Mouse (Mus musculus): ENCODE data around the gene Cabp2. TPM values are rescaled to one million over a fixed set of nuclear protein-coding genes. Genes with fewer than 3 reads are reported as not detected.
"Not testable (repeated sequence)": the region's sequence is repeated elsewhere in the genome, so short reads cannot be mapped to it uniquely, and the experiment has no call there.

Gene Cabp2
- polyA plus RNA-seq, 1 experiment from 2014 or later = not detected

DNA sequence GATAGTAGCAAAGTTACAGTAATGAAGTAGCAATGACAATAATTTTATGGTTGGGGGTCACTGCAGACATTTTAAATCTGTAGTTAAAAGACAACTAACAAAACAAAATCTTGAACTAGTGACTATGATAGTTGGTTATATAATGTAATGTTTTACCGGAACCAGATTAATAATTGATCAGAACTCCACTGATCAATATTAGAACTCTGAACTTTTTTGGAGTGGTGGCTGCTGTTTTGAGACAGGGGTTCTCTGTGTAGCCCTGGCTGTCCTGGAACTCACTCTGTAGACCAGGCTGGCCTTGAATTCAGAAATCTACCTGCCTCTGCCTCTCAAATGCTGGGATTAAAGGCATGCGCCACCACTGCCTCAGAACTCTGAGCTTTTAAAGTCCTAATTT lies 13.1 kb upstream of the Cabp2 start:
- not testable (repeated sequence) for H3K27me3 ChIP-seq (ENCODE audit: control insufficient read depth, insufficient read depth, low read length); H3K9ac ChIP-seq (replicated peaks; ENCODE audit: low read length); H3K27ac ChIP-seq (replicated peaks; ENCODE audit: low read depth, low read length); H3K4me2 ChIP-seq (ENCODE audit: low read length); H3K36me3 ChIP-seq (ENCODE audit: control insufficient read depth, insufficient read depth, low read length); ATAC-seq (ENCODE audit: low FRiP score, low TSS enrichment); H3K4me3 ChIP-seq (replicated peaks; ENCODE audit: low read depth, low read length); DNase-seq; H3K9me3 ChIP-seq (ENCODE audit: control insufficient read depth, low read length); H3K4me1 ChIP-seq (ENCODE audit: control insufficient read depth, insufficient read depth, low read length)
- WGBS = 97% methylated on average over 2 of the region's 2 CpGs

DNA sequence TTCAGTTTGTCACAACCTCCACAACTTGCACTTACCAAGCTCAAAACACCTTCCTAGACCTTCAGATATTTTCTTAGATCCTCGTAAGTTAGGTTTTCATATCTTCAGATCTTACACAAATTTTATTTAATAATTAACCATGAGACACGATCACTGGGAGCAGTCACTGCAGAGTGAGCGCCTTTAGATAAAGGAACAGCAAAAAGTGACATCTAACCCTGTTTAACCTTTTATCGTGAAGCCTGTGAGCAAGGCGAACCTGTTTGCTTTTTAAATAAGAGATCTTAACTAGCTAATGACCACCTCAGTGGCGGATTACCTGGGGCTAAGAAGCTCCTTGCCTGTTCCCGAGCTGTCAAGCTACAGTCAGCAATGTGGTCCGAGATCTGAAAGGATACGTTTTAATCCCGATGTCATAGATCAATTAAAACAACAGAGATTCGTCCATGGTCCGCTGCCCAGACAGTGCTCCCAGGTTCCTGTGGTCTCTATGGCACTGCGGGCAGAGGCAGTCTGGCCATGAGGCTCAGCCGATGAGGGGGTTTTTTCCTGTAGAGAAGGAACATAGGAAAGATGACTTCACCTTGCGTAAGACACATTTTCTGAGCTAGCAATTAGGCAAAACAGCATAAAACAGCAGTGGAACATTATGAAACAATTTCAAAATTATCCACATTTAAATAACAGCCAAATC lies 12.5 kb upstream of the Cabp2 start:
- H3K9me3 ChIP-seq (ENCODE audit: control insufficient read depth, low read length) = no peaks in the 10 kb centered on the region
- no peak overlapping the region for H3K4me2 ChIP-seq (ENCODE audit: low read length)
- H3K4me3 ChIP-seq (replicated peaks; ENCODE audit: low read depth, low read length) = no peak overlapping the region
- DNase-seq (no peak), ATAC-seq (ENCODE audit: low FRiP score, low TSS enrichment) (no peak)
- no peak overlapping the region for H3K9ac ChIP-seq (replicated peaks; ENCODE audit: low read length)
- H3K27ac ChIP-seq (replicated peaks; ENCODE audit: low read depth, low read length) = no peak overlapping the region
- H3K27me3 ChIP-seq (ENCODE audit: control insufficient read depth, insufficient read depth, low read length) = no peaks in the 10 kb centered on the region
- H3K4me1 ChIP-seq (ENCODE audit: control insufficient read depth, insufficient read depth, low read length) = no peaks in the 10 kb centered on the region
- WGBS = 40% methylated on average over 15 of the region's 15 CpGs
- no peaks in the 10 kb centered on the region for H3K36me3 ChIP-seq (ENCODE audit: control insufficient read depth, insufficient read depth, low read length)

DNA sequence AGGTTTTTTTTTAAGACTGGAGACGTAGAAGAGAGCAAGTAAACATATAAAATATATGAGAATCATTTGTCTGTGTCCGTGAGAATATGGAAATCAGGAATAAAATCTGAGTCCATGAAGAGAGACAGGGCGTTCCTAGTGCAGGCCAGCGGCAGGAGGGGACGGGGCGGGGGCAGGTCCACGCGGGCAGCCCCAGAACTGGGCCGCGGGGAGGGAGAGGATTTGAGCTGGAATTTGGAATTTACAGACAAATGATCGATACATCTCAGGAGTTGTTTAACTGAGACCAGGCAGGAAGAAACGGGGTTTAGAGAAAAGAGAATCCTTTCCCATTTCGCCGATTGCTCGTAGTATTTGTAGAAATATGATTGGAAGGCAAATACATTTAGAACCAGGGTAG lies 11.1 kb upstream of the Cabp2 start:
- no peak overlapping the region for H3K4me3 ChIP-seq (replicated peaks; ENCODE audit: low read depth, low read length)
- WGBS = 74% methylated on average over 15 of the region's 15 CpGs
- ATAC-seq (ENCODE audit: low FRiP score, low TSS enrichment) = no peak
- H3K4me2 ChIP-seq (ENCODE audit: low read length) = no peak overlapping the region
- DNase-seq = no peak
- no peaks in the 10 kb centered on the region for H3K9me3 ChIP-seq (ENCODE audit: control insufficient read depth, low read length)
- H3K9ac ChIP-seq (replicated peaks; ENCODE audit: low read length) = no peak overlapping the region
- no peaks in the 10 kb centered on the region for H3K27me3 ChIP-seq (ENCODE audit: control insufficient read depth, insufficient read depth, low read length)
- H3K36me3 ChIP-seq (ENCODE audit: control insufficient read depth, insufficient read depth, low read length) = no peaks in the 10 kb centered on the region
- no peak overlapping the region for H3K27ac ChIP-seq (replicated peaks; ENCODE audit: low read depth, low read length)
- no peaks in the 10 kb centered on the region for H3K4me1 ChIP-seq (ENCODE audit: control insufficient read depth, insufficient read depth, low read length)

DNA sequence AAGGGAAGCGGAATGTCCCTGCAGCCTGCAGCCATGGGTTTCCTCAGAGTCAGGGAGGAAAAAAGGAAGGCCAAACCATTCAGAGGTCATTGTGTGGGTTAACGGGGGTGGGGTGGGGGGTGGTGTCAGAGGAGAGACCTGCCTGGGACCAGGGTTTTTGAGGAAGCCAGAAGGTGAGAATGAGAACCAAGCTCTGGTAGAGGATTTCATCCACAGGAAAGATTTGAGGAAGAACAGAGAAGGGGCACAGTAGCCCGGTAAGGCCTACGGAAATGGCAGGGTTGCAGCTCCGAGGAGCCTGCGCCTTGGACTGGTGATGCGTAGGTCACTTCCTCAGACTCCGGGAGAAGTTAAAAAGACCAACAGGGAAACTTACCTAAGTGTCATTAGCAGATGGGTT lies 10.6 kb upstream of the Cabp2 start:
- no peak overlapping the region for H3K27ac ChIP-seq (replicated peaks; ENCODE audit: low read depth, low read length)
- 86% methylated on average over 8 of the region's 8 CpGs for WGBS
- H3K27me3 ChIP-seq (ENCODE audit: control insufficient read depth, insufficient read depth, low read length) = no peaks in the 10 kb centered on the region
- H3K4me1 ChIP-seq (ENCODE audit: control insufficient read depth, insufficient read depth, low read length) = no peaks in the 10 kb centered on the region
- ATAC-seq (ENCODE audit: low FRiP score, low TSS enrichment) (no peak), DNase-seq (no peak)
- no peaks in the 10 kb centered on the region for H3K9me3 ChIP-seq (ENCODE audit: control insufficient read depth, low read length)
- H3K9ac ChIP-seq (replicated peaks; ENCODE audit: low read length) = no peak overlapping the region
- no peak overlapping the region for H3K4me2 ChIP-seq (ENCODE audit: low read length)
- no peaks in the 10 kb centered on the region for H3K36me3 ChIP-seq (ENCODE audit: control insufficient read depth, insufficient read depth, low read length)
- H3K4me3 ChIP-seq (replicated peaks; ENCODE audit: low read depth, low read length) = no peak overlapping the region

DNA sequence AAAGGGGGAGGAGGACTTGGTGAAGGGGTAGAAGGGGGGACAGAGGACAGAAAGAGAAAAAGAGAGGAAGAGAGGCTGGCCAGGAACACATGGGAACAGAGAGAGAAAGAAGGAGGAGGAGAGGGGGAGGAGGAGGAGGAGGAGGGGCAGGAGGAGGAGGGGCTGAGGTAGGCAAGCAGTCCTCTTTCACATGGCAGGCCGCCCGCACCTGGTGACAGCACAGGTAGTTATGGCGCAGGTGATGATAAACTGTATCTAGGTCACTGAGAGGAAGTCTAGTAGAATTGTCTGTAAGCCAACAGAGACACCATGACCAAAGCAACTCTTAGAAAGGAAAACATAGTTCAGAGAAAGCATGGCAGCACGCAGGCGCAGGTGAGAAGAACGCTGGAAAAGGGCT lies 10.0 kb upstream of the Cabp2 start:
- H3K27me3 ChIP-seq (ENCODE audit: control insufficient read depth, insufficient read depth, low read length) = no peaks in the 10 kb centered on the region
- no peaks in the 10 kb centered on the region for H3K9me3 ChIP-seq (ENCODE audit: control insufficient read depth, low read length)
- no peak overlapping the region for H3K9ac ChIP-seq (replicated peaks; ENCODE audit: low read length)
- H3K36me3 ChIP-seq (ENCODE audit: control insufficient read depth, insufficient read depth, low read length) = no peaks in the 10 kb centered on the region
- 94% methylated on average over 6 of the region's 6 CpGs for WGBS
- no peaks in the 10 kb centered on the region for H3K4me1 ChIP-seq (ENCODE audit: control insufficient read depth, insufficient read depth, low read length)
- H3K27ac ChIP-seq (replicated peaks; ENCODE audit: low read depth, low read length) = no peak overlapping the region
- H3K4me2 ChIP-seq (ENCODE audit: low read length) = no peak overlapping the region
- ATAC-seq (ENCODE audit: low FRiP score, low TSS enrichment) (no peak), DNase-seq (no peak)
- no peak overlapping the region for H3K4me3 ChIP-seq (replicated peaks; ENCODE audit: low read depth, low read length)

DNA sequence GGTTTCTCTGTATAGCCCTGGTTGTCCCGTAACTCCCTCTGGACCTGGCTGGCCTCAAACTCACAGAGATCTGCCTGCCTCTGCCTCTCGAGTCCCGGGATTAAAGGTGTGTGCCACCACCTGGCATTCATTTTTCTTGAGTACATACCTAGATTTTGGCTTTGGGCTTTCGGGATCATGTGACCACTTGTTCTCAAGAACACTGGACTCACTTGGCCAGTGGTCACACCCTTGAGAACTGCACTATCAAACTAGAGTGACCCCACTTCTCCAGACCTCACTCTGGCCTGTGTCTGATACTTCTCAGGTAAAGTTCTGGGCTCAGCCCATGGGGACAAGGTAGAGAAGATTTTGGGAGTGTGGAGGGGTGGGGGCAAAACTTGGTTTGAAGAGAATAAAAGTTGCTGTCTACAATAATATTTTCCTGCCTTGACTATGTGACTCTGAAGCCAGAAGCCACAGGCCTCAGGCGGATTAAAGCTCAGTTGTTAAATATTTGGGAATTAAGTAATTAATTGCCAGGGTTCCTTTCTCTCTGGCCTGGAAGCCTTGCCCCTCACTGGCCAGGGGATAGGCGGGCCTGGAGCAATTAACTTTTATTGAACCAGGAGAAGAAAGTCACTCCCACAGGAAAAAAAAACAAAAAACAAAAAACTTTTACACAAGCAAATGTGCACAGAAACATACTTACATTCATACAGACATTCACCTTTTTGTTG lies 8.5 kb upstream of the Cabp2 start:
- H3K4me2 ChIP-seq (ENCODE audit: low read length) = no peak overlapping the region
- no peaks in the 10 kb centered on the region for H3K36me3 ChIP-seq (ENCODE audit: control insufficient read depth, insufficient read depth, low read length)
- H3K4me1 ChIP-seq (ENCODE audit: control insufficient read depth, insufficient read depth, low read length) = no peaks in the 10 kb centered on the region
- H3K9me3 ChIP-seq (ENCODE audit: control insufficient read depth, low read length) = no peaks in the 10 kb centered on the region
- H3K27me3 ChIP-seq (ENCODE audit: control insufficient read depth, insufficient read depth, low read length) = no peaks in the 10 kb centered on the region
- no peak overlapping the region for H3K4me3 ChIP-seq (replicated peaks; ENCODE audit: low read depth, low read length)
- no peak overlapping the region for H3K9ac ChIP-seq (replicated peaks; ENCODE audit: low read length)
- ATAC-seq (ENCODE audit: low FRiP score, low TSS enrichment) = no peak
- 84% methylated on average over 6 of the region's 6 CpGs for WGBS
- DNase-seq = no peak
- no peak overlapping the region for H3K27ac ChIP-seq (replicated peaks; ENCODE audit: low read depth, low read length)

DNA sequence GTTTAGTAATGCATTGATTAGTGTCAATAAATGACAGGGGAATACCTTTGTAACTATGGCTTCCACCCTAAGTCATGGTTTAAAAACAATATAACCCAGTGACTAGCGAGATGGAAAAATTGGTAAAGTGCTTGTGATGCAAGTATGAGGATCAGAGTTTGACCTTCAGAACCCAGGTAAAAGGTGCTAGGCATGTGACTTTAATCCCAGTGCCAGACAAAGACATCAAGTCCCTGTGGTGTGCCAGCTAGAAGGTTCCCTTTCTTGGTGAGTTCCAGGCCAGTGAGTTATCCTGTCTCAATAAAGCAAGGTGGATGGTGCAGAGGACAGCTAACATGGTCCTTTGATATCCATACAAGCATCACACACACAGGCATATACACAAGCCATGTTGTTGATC lies 5.8 kb upstream of the Cabp2 start:
- no peaks in the 10 kb centered on the region for H3K27me3 ChIP-seq (ENCODE audit: control insufficient read depth, insufficient read depth, low read length)
- no peak overlapping the region for H3K4me2 ChIP-seq (ENCODE audit: low read length)
- no peaks in the 10 kb centered on the region for H3K4me1 ChIP-seq (ENCODE audit: control insufficient read depth, insufficient read depth, low read length)
- H3K27ac ChIP-seq (replicated peaks; ENCODE audit: low read depth, low read length) = no peak overlapping the region
- H3K36me3 ChIP-seq (ENCODE audit: control insufficient read depth, insufficient read depth, low read length) = no peaks in the 10 kb centered on the region
- WGBS = 85% methylated on average over 1 of the region's 1 CpGs
- no peak overlapping the region for H3K4me3 ChIP-seq (replicated peaks; ENCODE audit: low read depth, low read length)
- H3K9me3 ChIP-seq (ENCODE audit: control insufficient read depth, low read length) = no peaks in the 10 kb centered on the region
- DNase-seq (no peak), ATAC-seq (ENCODE audit: low FRiP score, low TSS enrichment) (no peak)
- H3K9ac ChIP-seq (replicated peaks; ENCODE audit: low read length) = no peak overlapping the region

DNA sequence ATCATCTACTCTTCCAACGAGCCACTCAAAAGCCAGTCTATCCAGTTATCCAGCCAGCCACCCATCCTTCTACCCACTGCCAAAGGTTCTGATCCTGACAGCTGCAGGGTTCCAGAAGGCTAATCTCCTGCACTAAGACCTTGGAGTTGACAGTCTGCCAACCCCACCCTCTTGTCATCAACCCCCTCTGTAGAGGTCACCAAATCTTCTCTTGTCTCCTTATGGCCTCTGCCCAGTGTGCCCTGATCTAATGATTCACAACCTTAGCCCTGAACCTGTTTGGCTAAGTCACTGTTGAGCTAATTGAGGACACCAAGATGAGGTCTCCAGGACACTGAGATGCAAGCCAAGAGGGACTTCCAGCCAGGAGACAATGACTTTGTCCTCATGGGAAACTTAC lies 1.8 kb upstream of the Cabp2 start:
- H3K4me1 ChIP-seq (ENCODE audit: control insufficient read depth, insufficient read depth, low read length) = no peaks in the 10 kb centered on the region
- no peak overlapping the region for H3K4me3 ChIP-seq (replicated peaks; ENCODE audit: low read depth, low read length)
- no peak overlapping the region for H3K4me2 ChIP-seq (ENCODE audit: low read length)
- H3K9ac ChIP-seq (replicated peaks; ENCODE audit: low read length) = no peak overlapping the region
- no peaks in the 10 kb centered on the region for H3K36me3 ChIP-seq (ENCODE audit: control insufficient read depth, insufficient read depth, low read length)
- DNase-seq (no peak), ATAC-seq (ENCODE audit: low FRiP score, low TSS enrichment) (no peak)
- WGBS = 75% methylated on average over 1 of the region's 1 CpGs
- H3K9me3 ChIP-seq (ENCODE audit: control insufficient read depth, low read length) = no peaks in the 10 kb centered on the region
- H3K27ac ChIP-seq (replicated peaks; ENCODE audit: low read depth, low read length) = no peak overlapping the region
- no peaks in the 10 kb centered on the region for H3K27me3 ChIP-seq (ENCODE audit: control insufficient read depth, insufficient read depth, low read length)

DNA sequence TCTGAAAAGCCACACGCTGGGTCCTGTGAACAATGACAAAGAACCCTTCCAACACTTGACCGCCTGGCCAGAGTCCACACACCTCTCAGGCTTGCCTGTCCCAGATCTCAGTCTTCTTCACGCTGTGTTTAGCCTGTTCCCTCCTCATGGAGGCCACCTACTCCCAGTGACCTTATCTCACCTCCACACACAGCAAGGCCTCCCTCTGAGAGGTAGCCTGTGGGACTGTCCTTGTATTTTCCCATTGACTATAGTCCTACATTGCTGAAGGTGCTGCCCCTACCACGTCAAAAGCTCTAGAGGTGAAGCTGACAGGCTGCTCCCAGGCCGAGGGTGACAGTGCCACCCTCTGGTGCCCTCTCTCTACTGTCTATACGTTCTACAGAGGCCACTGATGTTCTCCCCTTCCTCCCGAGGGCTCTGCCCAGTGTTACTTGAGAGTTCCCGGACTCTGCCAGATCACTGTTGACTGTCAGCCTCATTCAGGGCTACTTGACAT lies 818 bp upstream of the Cabp2 start:
- H3K4me2 ChIP-seq (ENCODE audit: low read length) = no peak overlapping the region
- DNase-seq (no peak), ATAC-seq (ENCODE audit: low FRiP score, low TSS enrichment) (no peak)
- H3K9ac ChIP-seq (replicated peaks; ENCODE audit: low read length) = no peak overlapping the region
- no peaks in the 10 kb centered on the region for H3K36me3 ChIP-seq (ENCODE audit: control insufficient read depth, insufficient read depth, low read length)
- WGBS = 68% methylated on average over 8 of the region's 8 CpGs
- no peaks in the 10 kb centered on the region for H3K27me3 ChIP-seq (ENCODE audit: control insufficient read depth, insufficient read depth, low read length)
- no peaks in the 10 kb centered on the region for H3K4me1 ChIP-seq (ENCODE audit: control insufficient read depth, insufficient read depth, low read length)
- no peak overlapping the region for H3K4me3 ChIP-seq (replicated peaks; ENCODE audit: low read depth, low read length)
- no peak overlapping the region for H3K27ac ChIP-seq (replicated peaks; ENCODE audit: low read depth, low read length)
- no peaks in the 10 kb centered on the region for H3K9me3 ChIP-seq (ENCODE audit: control insufficient read depth, low read length)
